Mouse (Mus musculus) adrenal gland, adult 18-20 months (tissue): ENCODE measurements around the gene Edc4. TPM values are rescaled to one million over a fixed set of nuclear protein-coding genes. Genes with fewer than 3 reads are reported as not detected.
A peak's percentile ranks its signal among the peaks of the same experiment; 100 is the strongest.

ENCODE experiments used
- DNase-seq, 2 experiments: peaks; one replicate each; pipeline ENCODE4 v3.0.0; 2021 to 2022; ENCODE audit warnings: low spot score in 2 of 2
- total RNA-seq, 2 experiments: library from RNA; stranded (reverse); gene quantifications; 1 replicate in 1 of 2; 2 replicates in 1 of 2; pipeline ENCODE4 v1.2.3; 2021

Edc4 gene
- total RNA-seq, 2 experiments from 2014 or later, result 35.0 to 36.7 TPM

- DNase-seq, result no peak
Measured at GRCm38 (mm10) chr8:105866364-105867029, 14.2 kb upstream of the Edc4 start.

- DNase-seq, result no peak
Measured at GRCm38 (mm10) chr8:105874301-105874700, 6.4 kb upstream of the Edc4 start.

- no peak for DNase-seq
Measured at GRCm38 (mm10) chr8:105889756-105890465, 9.2 kb downstream of the Edc4 start.

GRCm38 (mm10) chr8:105890870-105891269, 10.2 kb downstream of the Edc4 start:
- DNase-seq, result no peak

- no peak for DNase-seq
Measured at GRCm38 (mm10) chr8:105892432-105892831, 11.8 kb downstream of the Edc4 start.

GRCm38 (mm10) chr8:105893339-105893738, 12.7 kb downstream of the Edc4 start, which contains the start of gene Nrn1l:
Nrn1l (plus strand) TSS chr8:105893567.
- DNase-seq, result peak; percentile 42 to 46

GRCm38 (mm10) chr8:105897801-105898480, 17.3 kb downstream of the Edc4 start:
- DNase-seq, result no peak

GRCm38 (mm10) chr8:105900180-105900940, 19.7 kb downstream of the Edc4 start, which contains the start of gene Pskh1:
Pskh1 (plus strand) TSS chr8:105900441.
- peak; percentile 93 to 94 for DNase-seq

- DNase-seq, result no peak
Measured at GRCm38 (mm10) chr8:105900941-105901616, 20.4 kb downstream of the Edc4 start.

GRCm38 (mm10) chr8:105919390-105919789, 38.7 kb downstream of the Edc4 start:
- DNase-seq, result no peak

- no peak for DNase-seq
Measured at GRCm38 (mm10) chr8:105925123-105925522, 44.4 kb downstream of the Edc4 start.

GRCm38 (mm10) chr8:105930602-105931001, 49.9 kb downstream of the Edc4 start:
- peak; percentile 91 to 93 for DNase-seq

- no peak for DNase-seq
Measured at GRCm38 (mm10) chr8:105931271-105931670, 50.6 kb downstream of the Edc4 start.

- no peak for DNase-seq
Measured at GRCm38 (mm10) chr8:105932525-105932924, 51.8 kb downstream of the Edc4 start.

GRCm38 (mm10) chr8:105933762-105934161, 53.1 kb downstream of the Edc4 start, which contains the start of gene Ctrl:
Ctrl (minus strand) TSS chr8:105933862.
- DNase-seq, result no peak

GRCm38 (mm10) chr8:105935105-105935504, 54.4 kb downstream of the Edc4 start:
- DNase-seq, result no peak

GRCm38 (mm10) chr8:105935863-105936603, 55.4 kb downstream of the Edc4 start:
- peak in 1 of 2 experiments; percentile 19 for DNase-seq

- DNase-seq, result peak; percentile 78 to 81
Measured at GRCm38 (mm10) chr8:105936866-105937475, 56.3 kb downstream of the Edc4 start.
